Mouse (Mus musculus): ENCODE results near the gene Aqp9. TPM values are rescaled to one million over a fixed set of nuclear protein-coding genes. Genes with fewer than 3 reads are reported as not detected.

Gene Aqp9
- polyA plus RNA-seq, 1 experiment = 0.99 TPM

DNA sequence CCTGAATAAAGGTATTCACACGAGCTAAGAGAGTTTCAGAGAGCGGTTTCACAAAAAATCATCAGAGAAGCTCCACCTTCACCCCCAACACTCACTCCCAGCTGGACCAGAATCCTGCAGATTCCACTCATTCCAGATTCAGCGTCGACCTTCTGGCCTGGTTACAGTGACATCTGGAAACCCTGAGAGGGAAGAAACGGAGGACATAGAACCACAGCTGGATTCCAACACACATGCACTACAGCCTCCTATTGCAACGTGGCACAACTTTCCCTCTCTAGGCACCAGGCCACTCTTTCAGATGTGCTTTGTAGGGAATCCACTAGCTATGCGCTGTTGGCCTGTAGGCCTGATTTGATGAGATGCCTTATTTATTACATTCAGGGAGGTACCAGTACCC is 102.0 kb downstream of the Aqp9 start:
- no peak for DNase-seq (ENCODE audit: low spot score)

DNA sequence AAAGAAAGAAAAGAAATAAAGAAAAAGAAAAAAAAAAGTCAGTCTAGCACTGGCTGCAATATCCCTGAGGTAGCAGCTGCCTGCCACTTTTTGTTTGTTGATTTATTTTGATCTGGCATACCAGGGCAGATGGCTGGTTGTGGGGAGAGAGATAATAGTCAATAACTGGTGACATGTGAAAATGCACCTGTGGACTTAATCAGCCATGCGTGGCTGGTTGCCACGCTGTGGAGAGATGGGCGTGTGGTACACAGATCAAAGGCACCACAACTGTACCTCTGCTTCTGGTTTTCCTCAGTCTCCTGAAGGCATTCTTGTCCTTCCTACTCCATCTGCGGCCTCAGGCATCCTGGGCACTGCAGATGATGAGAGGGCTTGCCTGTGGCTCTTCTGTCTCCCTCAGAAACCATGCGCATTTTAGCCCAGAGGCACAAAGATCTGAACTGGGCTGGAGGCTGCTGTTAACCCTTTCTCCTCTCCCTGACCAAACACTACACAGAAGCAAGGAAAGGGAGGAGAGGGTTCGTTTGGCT is 103.1 kb downstream of the Aqp9 start:
- DNase-seq (ENCODE audit: low spot score) = no peak

GRCm38 (mm10) chr9:71064291-71064840 is 104.1 kb downstream of the Aqp9 start:
- no peak for DNase-seq (ENCODE audit: low spot score)

DNA sequence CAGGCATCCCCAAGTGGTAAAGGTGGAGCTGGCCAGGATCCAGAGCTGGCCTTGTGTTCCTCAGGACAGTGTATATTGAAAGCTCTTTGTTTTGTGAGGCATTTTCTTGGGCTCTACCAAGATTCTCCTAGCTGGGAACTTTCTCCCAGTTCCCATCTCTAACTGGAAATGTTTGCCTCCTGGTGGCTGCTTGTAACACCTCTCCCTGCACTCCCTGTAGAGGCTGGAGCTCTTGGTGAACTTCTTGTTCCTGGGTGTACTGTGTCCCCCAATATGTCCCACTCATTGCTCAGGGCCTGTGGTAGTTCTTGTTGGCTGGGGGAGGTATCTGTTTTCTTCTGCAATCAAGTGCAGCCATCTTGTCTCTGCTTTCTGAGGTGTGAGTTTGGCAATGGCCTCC is 104.9 kb downstream of the Aqp9 start:
- DNase-seq (ENCODE audit: low spot score) = no peak

DNA sequence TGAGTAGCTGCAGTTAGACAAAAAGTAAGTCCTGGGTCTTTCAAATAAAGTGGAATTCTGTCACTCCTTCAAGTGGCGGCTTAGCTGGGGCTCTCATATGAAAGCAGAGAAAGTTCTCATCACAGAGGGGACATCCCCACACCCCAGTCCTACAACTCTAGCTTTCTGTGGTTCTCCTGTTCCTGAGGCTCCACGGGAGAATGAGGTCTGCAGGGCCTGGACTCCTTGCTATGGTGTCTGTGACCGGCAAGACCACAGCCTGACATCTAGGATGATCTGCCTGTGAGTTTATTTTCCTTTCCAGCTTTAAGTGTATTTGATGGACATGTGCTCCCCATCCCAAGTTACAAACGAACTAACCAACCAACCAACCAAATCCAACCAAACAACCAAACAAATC is 105.5 kb downstream of the Aqp9 start:
- DNase-seq (ENCODE audit: low spot score) = no peak

- no peak for DNase-seq (ENCODE audit: low spot score)
Measured at GRCm38 (mm10) chr9:71062301-71062700, 106.2 kb downstream of the Aqp9 start.

Other genes with a start within 250 kb of the Aqp9 start
- 0.81 and 0.94 TPM in 2 replicates for gene Lipc, start 216.5 kb downstream of the Aqp9 start, polyA plus RNA-seq (2012; rRNA removed)
- 27.9 and 38.1 TPM in 2 replicates for gene Aldh1a2, start 47.1 kb upstream of the Aqp9 start, polyA plus RNA-seq (2012; rRNA removed)